9 mouse cellular contexts compared by ENCODE assay signal in the genomic region with DNA sequence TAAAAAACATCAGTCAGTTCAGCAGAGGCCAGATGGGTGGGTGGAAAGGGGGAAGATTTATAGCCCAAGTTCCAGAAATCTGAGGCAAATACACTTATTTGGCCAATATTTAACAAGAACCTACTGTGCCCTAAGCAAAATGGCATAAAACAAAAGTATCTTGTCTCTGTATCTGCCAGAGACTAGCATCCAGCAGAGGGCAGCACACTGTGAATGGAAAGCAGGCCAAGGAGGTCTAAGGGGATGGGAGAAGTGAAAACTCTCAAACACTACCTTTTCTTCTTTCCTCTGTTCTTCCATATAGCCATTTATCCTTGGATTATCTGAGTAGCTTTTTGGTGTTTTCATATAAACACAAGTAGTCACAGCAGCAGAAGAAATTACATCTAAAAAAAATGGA.
A peak's percentile ranks its signal among the peaks of the same experiment; 100 is the strongest.
DNase-seq lines count a peak whose midpoint lies in the region; ATAC-seq and TF ChIP-seq lines count a peak whose summit lies in the region.
"Had no signal": no experiment of that assay in that cellular context is flagged by ENCODE, and none has a peak within 500 bp of the region (broad histone marks: within the 10 kb centered on the region; RNA-seq: fewer than 3 reads in every experiment).

No protein-coding gene starts in this region.

- no peaks in the 10 kb centered on the region for H3K4me1 ChIP-seq in midbrain, embryonic 11.5 days (ENCODE audit: control insufficient read depth, insufficient read depth, low read length)
- no peaks in the 10 kb centered on the region for H3K4me1 ChIP-seq in midbrain, embryonic 15.5 days
- no peaks in the 10 kb centered on the region for H3K4me1 ChIP-seq in lung, postnatal 0 days (ENCODE audit: insufficient read depth, low read depth, low read length)
- H3K4me1 ChIP-seq: heart, embryonic 13.5 days had no signal

- H3K4me3 ChIP-seq in midbrain, embryonic 11.5 days (ENCODE audit: low read depth, low read length): no peak overlapping the region
- H3K4me3 ChIP-seq in midbrain, embryonic 15.5 days: no peak overlapping the region
- H3K4me3 ChIP-seq in lung, postnatal 0 days (ENCODE audit: low read depth, low read length): no peak overlapping the region
- H3K4me3 ChIP-seq: heart, embryonic 13.5 days had no signal

- ATAC-seq in midbrain, embryonic 11.5 days (ENCODE audit: low FRiP score): peak; percentile 72; the same call in 1 of the 2 replicates
- no peak for ATAC-seq in midbrain, embryonic 15.5 days (replicated peaks)
- no peak for ATAC-seq in lung, postnatal 0 days

- H3K9ac ChIP-seq in midbrain, embryonic 11.5 days (ENCODE audit: low read length): no peak overlapping the region
- H3K9ac ChIP-seq in midbrain, embryonic 15.5 days: no peak overlapping the region
- H3K9ac ChIP-seq in lung, postnatal 0 days (replicated peaks; ENCODE audit: low read depth): no peak overlapping the region
- H3K9ac ChIP-seq: heart, embryonic 13.5 days had no signal

- TF ChIP-seq CTCF in lung, postnatal 0 days (IDR thresholded peaks at IDR 0.05): peak; percentile 77

- no peaks in the 10 kb centered on the region for H3K27me3 ChIP-seq in midbrain, embryonic 11.5 days (ENCODE audit: control insufficient read depth, insufficient read depth, low read length)
- no peaks in the 10 kb centered on the region for H3K27me3 ChIP-seq in midbrain, embryonic 15.5 days (replicated peaks)
- H3K27me3 ChIP-seq in lung, postnatal 0 days (replicated peaks; ENCODE audit: insufficient read depth, low read length): no peaks in the 10 kb centered on the region
- H3K27me3 ChIP-seq: heart, embryonic 13.5 days had no signal

- no peaks in the 10 kb centered on the region for H3K36me3 ChIP-seq in midbrain, embryonic 11.5 days (ENCODE audit: control insufficient read depth, insufficient read depth, low read length)
- no peaks in the 10 kb centered on the region for H3K36me3 ChIP-seq in midbrain, embryonic 15.5 days (replicated peaks)
- no peaks in the 10 kb centered on the region for H3K36me3 ChIP-seq in lung, postnatal 0 days (ENCODE audit: insufficient read depth, low read length)
- H3K36me3 ChIP-seq: heart, embryonic 13.5 days had no signal

- H3K9me3 ChIP-seq in midbrain, embryonic 11.5 days (ENCODE audit: control insufficient read depth, low read length): no peaks in the 10 kb centered on the region
- H3K9me3 ChIP-seq in midbrain, embryonic 15.5 days: no peaks in the 10 kb centered on the region
- no peaks in the 10 kb centered on the region for H3K9me3 ChIP-seq in lung, postnatal 0 days (ENCODE audit: low read length)
- H3K9me3 ChIP-seq: heart, embryonic 13.5 days had no signal

- TF ChIP-seq EP300 in lung, postnatal 0 days (IDR thresholded peaks at IDR 0.05): no peak

- H3K27ac ChIP-seq in midbrain, embryonic 11.5 days (ENCODE audit: low read depth, low read length): no peak overlapping the region
- H3K27ac ChIP-seq in midbrain, embryonic 15.5 days: no peak overlapping the region
- H3K27ac ChIP-seq in lung, postnatal 0 days (ENCODE audit: low read length): no peak overlapping the region
- H3K27ac ChIP-seq: heart, embryonic 13.5 days had no signal

- H3K4me2 ChIP-seq in midbrain, embryonic 11.5 days: no peak overlapping the region
- no peak overlapping the region for H3K4me2 ChIP-seq in midbrain, embryonic 15.5 days
- H3K4me2 ChIP-seq in lung, postnatal 0 days (replicated peaks; ENCODE audit: low read depth, low read length): no peak overlapping the region
- H3K4me2 ChIP-seq: heart, embryonic 13.5 days had no signal

- peak; percentile 65 to 83 for DNase-seq in cerebellum, postnatal 14 days
- DNase-seq in cerebellum, adult 8-10 months: no peak
- DNase-seq in midbrain, embryonic 11.5 days (ENCODE audit: low spot score, missing footprints): peak; percentile 85
- peak; percentile 28 for DNase-seq in c-Kit-positive CD71-negative TER-119-negative erythroid progenitor cells, embryonic 14.5 days (ENCODE audit: low read depth)
- peak; percentile 26 to 36 for DNase-seq in frontal cortex, postnatal 36 days (ENCODE audit: low spot score in 2 of 2)
- DNase-seq in lung, postnatal 0 days (ENCODE audit: low spot score): peak; percentile 37
- no peak for DNase-seq in spleen, adult 12 weeks (ENCODE audit: low spot score)

Comparison
In these comparisons a context has a peak if more than half of its experiments do, and no peak if none do; other contexts are left out.
1. DNase-seq: peak in cerebellum, postnatal 14 days (2 of 2), midbrain, embryonic 11.5 days (single experiment), c-Kit-positive CD71-negative TER-119-negative erythroid progenitor cells, embryonic 14.5 days (single experiment), frontal cortex, postnatal 36 days (2 of 2) and lung, postnatal 0 days (single experiment); none in cerebellum, adult 8-10 months (single experiment) and spleen, adult 12 weeks (single experiment).